Mouse (Mus musculus) thymus, adult 2 months (tissue): ENCODE results near the gene Creb5.

Experiments used
- CTCF ChIP-seq: fragments of 200-500 bp; IDR thresholded peaks from 2 replicates; pipeline ENCODE4 v1.5.1; 2012; ENCODE audit warnings: mild to moderate bottlenecking, control low read depth, low read length, moderate library complexity, borderline replicate concordance; ENCODE audit not compliant: control insufficient read depth, poor library complexity, insufficient read depth; ENCODE audit errors: extremely low read depth
- POLR2A ChIP-seq: fragments of 200-500 bp; IDR thresholded peaks from 2 replicates; pipeline ENCODE4 v1.6.1; 2012; ENCODE audit warnings: mild to moderate bottlenecking, low read length, control low read depth, moderate library complexity; ENCODE audit not compliant: control insufficient read depth, poor library complexity, insufficient read depth; ENCODE audit errors: extremely low read depth

DNA sequence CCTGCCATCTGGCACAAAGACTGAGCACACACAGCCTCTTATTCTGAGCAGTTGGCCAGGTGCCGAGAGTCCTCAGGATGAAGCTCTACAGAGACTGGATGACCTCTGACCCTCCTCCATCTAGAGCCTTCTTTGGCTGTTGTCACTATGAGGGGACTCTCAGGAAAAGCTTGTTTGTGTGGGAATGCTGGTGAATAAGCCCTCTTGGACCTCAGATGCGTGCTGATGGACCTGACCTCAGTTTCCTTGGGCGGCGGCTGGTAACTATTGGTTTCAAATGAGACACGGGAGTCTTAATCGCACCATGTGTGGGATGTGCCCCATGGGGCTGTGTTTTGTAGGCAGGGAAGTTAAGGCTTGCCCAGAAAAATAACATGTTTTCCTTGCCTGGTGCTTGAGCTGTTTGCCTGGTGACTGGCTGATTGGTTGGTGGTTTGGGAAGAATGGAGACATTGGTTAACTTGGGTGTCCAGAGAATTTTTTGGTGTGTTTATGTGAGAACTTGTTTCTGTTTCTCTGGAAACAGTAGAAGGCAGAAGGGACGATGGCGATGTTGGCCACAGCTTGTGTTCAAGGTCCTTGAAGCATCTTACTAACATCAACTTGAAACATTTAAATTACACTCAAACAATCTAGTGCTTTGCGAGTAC is 65.4 kb downstream of the Creb5 start:
- TF ChIP-seq POLR2A (no peak), CTCF (no peak)
